Mouse (Mus musculus) thymus, adult 2 months (tissue): ENCODE measurements around the gene Metrnl. TPM values are rescaled to one million over a fixed set of nuclear protein-coding genes. Genes with fewer than 3 reads are reported as not detected.
A peak's percentile ranks its signal among the peaks of the same experiment; 100 is the strongest.
"Not testable (repeated sequence)": the region's sequence is repeated elsewhere in the genome, so short reads cannot be mapped to it uniquely, and the experiment has no call there.

ENCODE experiments used
- DNase-seq: peaks from one replicate; pipeline ENCODE4 v3.0.0; 2021
- H3K27ac ChIP-seq: fragments of 200-500 bp; 2 replicates; pipeline ENCODE4 v1.5.1; 2012; ENCODE audit warnings: low read length, control low read depth; ENCODE audit not compliant: control insufficient read depth, insufficient read depth
- H3K27me3 ChIP-seq: fragments of 200-500 bp; 2 replicates; pipeline ENCODE4 v1.6.1; 2012; ENCODE audit warnings: mild to moderate bottlenecking, low read length, moderate library complexity, mixed read lengths; ENCODE audit not compliant: control insufficient read depth, insufficient read depth
- H3K36me3 ChIP-seq: fragments of 200-500 bp; 2 replicates; pipeline ENCODE4 v1.6.1; 2012; ENCODE audit warnings: mild to moderate bottlenecking, low read length, moderate library complexity; ENCODE audit not compliant: control insufficient read depth, insufficient read depth
- H3K4me1 ChIP-seq: fragments of 200-500 bp; replicated peaks from 2 replicates; pipeline ENCODE4 v1.6.1; 2012; ENCODE audit warnings: low read length; ENCODE audit not compliant: control insufficient read depth, insufficient read depth
- H3K4me3 ChIP-seq: fragments of 200-500 bp; 2 replicates; pipeline ENCODE4 v1.5.1; 2012; ENCODE audit warnings: mild to moderate bottlenecking, low read length, control low read depth, moderate library complexity; ENCODE audit not compliant: control insufficient read depth, insufficient read depth
- CTCF ChIP-seq: fragments of 200-500 bp; IDR thresholded peaks from 2 replicates; pipeline ENCODE4 v1.5.1; 2012; ENCODE audit warnings: mild to moderate bottlenecking, control low read depth, low read length, moderate library complexity, borderline replicate concordance; ENCODE audit not compliant: control insufficient read depth, poor library complexity, insufficient read depth; ENCODE audit errors: extremely low read depth
- POLR2A ChIP-seq: fragments of 200-500 bp; IDR thresholded peaks from 2 replicates; pipeline ENCODE4 v1.6.1; 2012; ENCODE audit warnings: mild to moderate bottlenecking, low read length, control low read depth, moderate library complexity; ENCODE audit not compliant: control insufficient read depth, poor library complexity, insufficient read depth; ENCODE audit errors: extremely low read depth
- WGBS: fragments of 180-500 bp; shearing (Covaris S2); methylation state at CpG from one replicate; pipeline ENCODE4 v1.1.7; 2018; 5-methylcytosine and 5-hydroxymethylcytosine counted together
- polyA plus RNA-seq: library from polyadenylated mRNA; depleted of rRNA; stranded (reverse); fragments of >200 nt; gene quantifications from 2 replicates; pipeline ENCODE4 v1.2.3, GENCODE M21; 2012

Gene Metrnl
- polyA plus RNA-seq, 1 experiment: 17.6 TPM

GRCm38 (mm10) chr11:121655166-121655806 is 46.1 kb upstream of the Metrnl start:
- H3K4me3 ChIP-seq: no peak overlapping the region
- H3K36me3 ChIP-seq: no peaks in the 10 kb centered on the region

GRCm38 (mm10) chr11:121655807-121656511 is 45.4 kb upstream of the Metrnl start:
- Histone ChIP-seq H3K4me1 (peaks cover 8% of the 10 kb centered on the region), H3K36me3 (no peaks in the 10 kb centered on the region)
- no peak for TF ChIP-seq CTCF
- no peak for TF ChIP-seq POLR2A

More at GRCm38 (mm10) chr11:121655166-121655806, 46.1 kb upstream of the Metrnl start:
- H3K4me1 ChIP-seq: peaks cover 8% of the 10 kb centered on the region
- H3K27ac ChIP-seq: 0 out of 2 replicates have a peak overlapping the region, but pooled peaks have one; percentile 10
- no peaks in the 10 kb centered on the region for H3K27me3 ChIP-seq
- TF ChIP-seq POLR2A (no peak), CTCF (no peak)
- 27% methylated on average over 6 of the region's 6 CpGs for WGBS
- DNase-seq: peak; percentile 11

GRCm38 (mm10) chr11:121658151-121658550 is 43.2 kb upstream of the Metrnl start:
- 59% methylated on average over 1 of the region's 1 CpGs for WGBS
- no peak for DNase-seq
- H3K27ac ChIP-seq: no peak overlapping the region
- H3K4me1 ChIP-seq: peaks cover 8% of the 10 kb centered on the region
- no peaks in the 10 kb centered on the region for H3K36me3 ChIP-seq
- no peaks in the 10 kb centered on the region for H3K27me3 ChIP-seq
- H3K4me3 ChIP-seq: no peak overlapping the region
- TF ChIP-seq POLR2A: no peak
- TF ChIP-seq CTCF: no peak

More at GRCm38 (mm10) chr11:121655807-121656511, 45.4 kb upstream of the Metrnl start:
- no peak for DNase-seq
- H3K27ac ChIP-seq: 0 out of 2 replicates have a peak overlapping the region, but pooled peaks have one; percentile 10
- 61% methylated on average over 6 of the region's 6 CpGs for whole genome bisulfite sequencing
- H3K4me3 ChIP-seq: no peak overlapping the region
- no peaks in the 10 kb centered on the region for H3K27me3 ChIP-seq

GRCm38 (mm10) chr11:121660604-121661003 is 40.7 kb upstream of the Metrnl start:
- not testable (repeated sequence) for H3K4me3 ChIP-seq, H3K27ac ChIP-seq, DNase-seq, H3K27me3 ChIP-seq, H3K36me3 ChIP-seq, H3K4me1 ChIP-seq
- 93% methylated on average over 2 of the region's 2 CpGs for WGBS

GRCm38 (mm10) chr11:121661116-121661515 is 40.2 kb upstream of the Metrnl start:
- no peak for DNase-seq
- Histone ChIP-seq H3K4me1 (no peaks in the 10 kb centered on the region), H3K36me3 (no peaks in the 10 kb centered on the region), H3K4me3 (no peak overlapping the region), H3K27me3 (no peaks in the 10 kb centered on the region), H3K27ac (no peak overlapping the region)
- 97% methylated on average over 2 of the region's 2 CpGs for WGBS
- TF ChIP-seq CTCF (no peak), POLR2A (no peak)

- H3K36me3 ChIP-seq: no peaks in the 10 kb centered on the region
- TF ChIP-seq CTCF (no peak), POLR2A (no peak)
- WGBS: 87% methylated on average over 4 of the region's 4 CpGs
- no peak overlapping the region for H3K4me3 ChIP-seq
- no peak for DNase-seq
- no peaks in the 10 kb centered on the region for H3K4me1 ChIP-seq
- H3K27me3 ChIP-seq: no peaks in the 10 kb centered on the region
- no peak overlapping the region for H3K27ac ChIP-seq
Measured at GRCm38 (mm10) chr11:121667541-121667940, 33.8 kb upstream of the Metrnl start.
